Mouse (Mus musculus) layer of hippocampus, adult 9-10 months (tissue): ENCODE data around the gene Rnf40.
"Not testable (repeated sequence)": the region's sequence is repeated elsewhere in the genome, so short reads cannot be mapped to it uniquely, and the experiment has no call there.

Experiments
- DNase-seq: peaks from one replicate; pipeline ENCODE4 v3.0.0; 2022; ENCODE audit warnings: low spot score

Rnf40 gene

DNA sequence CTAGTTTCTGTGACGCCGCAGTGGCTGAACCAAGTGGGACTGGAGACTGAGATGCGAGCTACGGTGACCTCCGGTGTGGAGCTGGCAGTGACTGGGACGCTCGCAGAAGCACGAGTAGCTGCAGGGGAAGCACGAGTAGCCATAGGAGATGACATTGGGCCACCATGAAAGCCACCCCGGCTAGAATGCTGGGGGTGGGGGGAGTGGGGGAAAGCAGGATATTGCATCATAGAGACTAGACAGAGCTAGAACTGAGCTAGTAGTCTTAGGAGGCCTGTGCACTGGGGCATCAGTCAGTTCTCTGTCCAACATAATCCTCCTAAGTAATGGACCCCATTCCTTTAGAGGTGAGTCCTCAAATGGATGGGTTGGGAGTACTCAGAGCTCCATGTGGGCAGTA, 15.7 kb downstream of the Rnf40 start:
- no peak for DNase-seq

- no peak for DNase-seq
Observed at GRCm38 (mm10) chr7:127607150-127607549, 18.6 kb downstream of the Rnf40 start.

GRCm38 (mm10) chr7:127611011-127611410, 22.4 kb downstream of the Rnf40 start:
- DNase-seq, result no peak

- no peak for DNase-seq
Observed at GRCm38 (mm10) chr7:127611561-127611960, 23.0 kb downstream of the Rnf40 start.

DNA sequence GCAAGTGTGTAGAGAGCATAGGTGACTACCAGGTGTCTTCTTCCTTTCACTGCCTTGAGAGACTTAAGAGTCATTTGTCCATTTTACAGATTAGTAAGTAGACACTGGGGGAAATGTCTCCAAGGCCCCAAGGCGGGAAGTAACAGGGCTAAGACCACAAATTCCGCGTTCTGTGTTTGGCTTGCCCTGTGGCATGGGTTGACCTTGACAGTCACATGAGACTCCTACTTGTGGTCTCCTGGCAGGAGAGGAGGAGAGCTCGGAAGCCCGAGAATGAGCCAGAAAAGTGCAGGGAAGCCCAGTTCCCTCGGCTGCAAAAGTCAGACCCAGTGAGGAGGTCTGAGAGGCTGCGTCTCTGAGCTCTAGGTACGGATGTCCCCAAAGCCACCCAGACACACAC, 24.9 kb downstream of the Rnf40 start:
- DNase-seq, result no peak

DNA sequence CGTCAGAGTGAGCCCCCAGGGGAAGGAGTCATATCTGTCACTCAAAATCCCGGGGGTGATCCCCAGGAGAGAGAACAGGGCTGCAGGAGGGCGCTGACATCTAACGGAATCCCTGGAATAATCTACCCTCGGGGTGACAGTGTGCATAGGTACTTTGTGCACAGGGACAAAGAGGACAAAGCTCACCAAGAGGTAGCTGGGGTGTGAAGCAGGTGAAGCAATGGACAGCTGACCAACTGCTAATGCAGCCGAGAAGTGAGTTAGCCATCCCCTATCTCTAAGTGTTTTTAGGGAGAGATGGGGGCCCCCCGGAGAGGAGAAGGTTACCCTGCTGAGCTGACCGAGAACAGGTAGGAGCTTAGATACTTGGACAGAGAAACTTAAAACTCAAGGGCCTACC, 25.5 kb downstream of the Rnf40 start:
- no peak for DNase-seq

GRCm38 (mm10) chr7:127614511-127614890, 25.9 kb downstream of the Rnf40 start:
- DNase-seq, result no peak

GRCm38 (mm10) chr7:127614891-127615843, 26.6 kb downstream of the Rnf40 start, which contains the start of gene Zfp629:
Zfp629 (minus strand) TSS chr7:127615797.
- DNase-seq, result peak; percentile 31

DNA sequence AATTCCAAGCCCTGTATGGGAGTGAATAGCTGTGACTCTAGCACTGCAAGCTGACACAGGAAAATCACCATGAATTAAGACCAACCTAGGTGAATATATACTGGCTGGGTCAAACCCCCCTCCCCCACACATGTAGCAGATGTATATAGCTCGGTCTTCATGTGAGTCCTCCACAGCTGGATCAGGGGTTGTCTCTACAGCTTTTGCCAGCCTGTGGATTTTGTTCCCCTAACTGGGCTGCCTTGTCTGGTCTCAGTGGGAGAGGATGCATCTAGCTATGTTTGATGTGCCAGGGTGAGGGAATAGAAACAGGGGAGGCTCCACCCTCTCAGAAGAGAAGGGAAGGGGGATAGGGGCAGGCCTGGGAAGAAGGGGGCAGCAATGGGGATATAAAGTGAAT, 27.8 kb downstream of the Rnf40 start:
- no peak for DNase-seq

DNA sequence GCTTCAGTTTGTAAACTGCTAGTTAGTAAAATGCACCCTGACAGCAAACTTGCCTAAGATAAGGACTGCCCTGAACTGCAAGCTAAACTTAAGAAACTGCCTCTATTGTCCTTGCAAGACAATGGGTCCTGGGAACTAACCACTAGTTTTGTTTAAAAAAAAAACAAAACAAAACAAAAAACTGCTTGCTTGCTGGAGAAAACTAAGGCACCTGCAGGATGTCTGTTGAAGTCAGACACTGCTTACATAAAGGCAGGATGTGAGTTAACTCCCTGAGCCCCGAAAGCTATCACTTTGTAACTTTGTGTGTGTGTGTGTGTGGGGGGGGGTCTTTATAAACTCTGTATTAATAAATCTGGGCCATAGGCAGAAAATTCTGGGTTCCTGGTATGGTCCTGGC, 28.3 kb downstream of the Rnf40 start:
- no peak for DNase-seq

- no peak for DNase-seq
Observed at GRCm38 (mm10) chr7:127617962-127618361, 29.4 kb downstream of the Rnf40 start.

DNA sequence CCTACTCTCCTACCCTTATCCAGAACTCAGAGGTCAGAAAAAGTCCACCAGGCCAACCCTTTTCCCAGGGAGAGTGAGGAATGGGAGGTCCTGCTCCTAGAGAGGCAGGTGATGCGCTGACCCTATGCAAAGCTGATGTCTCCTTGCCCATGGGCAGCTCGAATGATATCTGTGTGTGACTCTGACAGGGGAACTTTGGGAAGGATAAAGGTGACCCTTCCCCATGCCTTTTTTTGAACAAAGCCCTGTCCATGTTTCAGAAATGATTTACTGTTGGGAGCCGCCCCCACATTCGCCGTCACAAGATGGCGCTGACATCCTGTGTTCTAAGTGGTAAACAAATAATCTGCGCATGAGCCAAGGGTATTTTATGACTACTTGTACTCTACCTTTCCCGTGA, 29.8 kb downstream of the Rnf40 start:
- not testable (repeated sequence) for DNase-seq

GRCm38 (mm10) chr7:127626039-127626438, 37.5 kb downstream of the Rnf40 start:
- no peak for DNase-seq

- DNase-seq, result no peak
Observed at GRCm38 (mm10) chr7:127626471-127626870, 37.9 kb downstream of the Rnf40 start.

- no peak for DNase-seq
Observed at GRCm38 (mm10) chr7:127628646-127629045, 40.1 kb downstream of the Rnf40 start.

GRCm38 (mm10) chr7:127631416-127631815, 42.8 kb downstream of the Rnf40 start:
- no peak for DNase-seq

DNA sequence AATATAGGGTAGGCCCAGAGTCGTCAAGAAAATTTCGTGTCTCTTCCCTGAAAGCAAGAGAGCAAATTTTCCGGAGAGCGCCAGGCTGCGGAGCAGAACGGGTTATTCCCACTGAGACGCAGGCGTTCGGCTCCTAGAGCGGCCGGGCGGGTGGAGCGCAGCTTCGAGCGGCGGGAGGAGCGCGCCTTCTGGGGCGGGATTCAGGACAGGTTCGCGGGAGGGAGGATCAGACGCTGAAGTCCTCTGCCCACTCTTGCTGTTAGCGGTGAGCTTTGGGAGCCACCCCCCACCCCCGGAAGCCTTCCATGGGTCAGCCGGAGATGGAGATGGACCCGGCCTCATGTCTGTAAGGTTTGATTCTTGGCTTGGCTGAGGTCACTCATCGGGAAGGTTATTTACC, 48.4 kb downstream of the Rnf40 start:
- DNase-seq, result no peak

DNA sequence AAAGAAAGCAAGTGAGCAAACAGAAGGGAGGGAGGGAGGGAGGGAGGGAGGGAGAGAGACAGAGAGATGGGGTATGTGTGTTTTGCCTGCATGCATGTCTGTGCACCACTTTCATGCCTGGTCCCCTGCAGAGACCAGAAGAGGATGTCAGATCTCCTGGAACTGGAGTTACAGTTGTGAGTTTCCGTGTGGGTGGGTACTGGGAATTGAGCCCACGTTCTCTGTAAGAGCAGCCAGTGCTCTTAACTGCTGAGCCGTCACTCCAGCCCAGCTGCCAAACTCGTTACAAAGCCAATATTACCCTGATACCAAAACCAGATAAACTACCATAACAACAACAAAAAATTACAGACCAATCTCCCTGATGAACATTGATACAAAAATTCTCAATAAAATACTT, 52.7 kb downstream of the Rnf40 start:
- DNase-seq, result no peak

- no peak for DNase-seq
Observed at GRCm38 (mm10) chr7:127642254-127642653, 53.7 kb downstream of the Rnf40 start.

DNA sequence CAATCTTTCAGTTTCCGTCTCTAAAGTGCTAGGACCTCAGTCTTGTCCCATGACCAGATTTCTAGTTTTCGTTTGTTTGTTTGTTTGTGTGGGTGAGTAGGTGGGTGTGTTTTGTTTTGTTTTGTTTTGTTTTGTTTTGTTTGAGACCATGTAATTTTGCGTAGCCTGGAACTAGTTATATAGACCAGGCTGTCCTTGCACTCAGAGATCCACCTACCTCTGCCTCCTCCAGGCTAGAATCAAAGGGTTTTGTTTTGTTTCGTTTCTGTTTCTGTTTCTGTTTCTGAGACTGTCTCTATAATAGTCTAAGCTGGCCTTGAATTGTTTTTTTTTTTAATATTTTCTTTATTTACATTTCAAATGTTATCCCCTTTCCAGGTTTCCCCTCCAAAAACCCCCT, 57.8 kb downstream of the Rnf40 start:
- DNase-seq, result no peak

- not testable (repeated sequence) for DNase-seq
Observed at GRCm38 (mm10) chr7:127647576-127647975, 59.0 kb downstream of the Rnf40 start.

DNA sequence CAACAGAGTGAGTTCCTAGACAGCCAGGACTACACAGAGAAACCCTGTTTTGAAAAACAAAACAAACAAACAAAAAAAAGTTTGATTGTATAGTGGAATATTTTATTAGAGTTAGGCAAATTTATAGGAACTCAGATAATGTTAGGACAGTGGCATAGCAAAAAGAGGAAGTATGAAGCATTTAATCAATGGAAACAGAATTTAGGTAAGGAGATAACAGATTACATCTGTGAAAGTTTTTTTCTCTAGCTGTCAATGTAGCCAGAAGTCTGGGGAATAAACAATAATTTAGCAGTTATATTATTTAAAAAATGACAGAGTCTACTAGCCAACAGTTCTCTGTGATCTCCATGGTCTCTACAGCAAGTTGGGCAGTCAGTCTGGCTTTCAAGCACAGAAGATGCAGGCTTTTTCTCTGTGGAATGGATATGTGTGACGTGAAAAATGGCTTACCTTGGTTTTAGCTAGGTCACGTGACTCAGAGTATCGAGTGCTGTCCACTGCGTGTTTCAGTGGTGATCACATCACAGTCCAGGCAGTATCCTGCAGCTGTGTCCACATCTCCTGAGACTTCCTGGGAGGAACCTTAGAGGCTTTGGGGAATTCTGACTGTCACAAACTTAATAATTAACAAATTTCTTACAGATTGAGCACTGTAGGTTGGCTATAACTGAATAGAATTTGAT, 60.1 kb downstream of the Rnf40 start:
- no peak for DNase-seq

GRCm38 (mm10) chr7:127649206-127649605, 60.6 kb downstream of the Rnf40 start:
- no peak for DNase-seq
